Mouse (Mus musculus): Measurements from ENCODE around the gene Ramp2. TPM values are rescaled to one million over a fixed set of nuclear protein-coding genes. Genes with fewer than 3 reads are reported as not detected.

Ramp2 gene
- polyA plus RNA-seq, 1 experiment from 2014 or later, result 53.0 TPM

GRCm38 (mm10) chr11:101295191-101295590, 49.4 kb downstream of the Ramp2 start:
- Histone ChIP-seq H3K4me2 (no peak overlapping the region), H3K9me3 (no peaks in the 10 kb centered on the region), H3K27ac (no peak overlapping the region), H3K4me1 (replicated peaks) (no peaks in the 10 kb centered on the region), H3K4me3 (replicated peaks) (no peak overlapping the region), H3K9ac (replicated peaks) (no peak overlapping the region), H3K36me3 (peaks cover 96% of the 10 kb centered on the region), H3K27me3 (no peaks in the 10 kb centered on the region)
- 93% methylated on average over 8 of the region's 8 CpGs for WGBS
- no peak for ATAC-seq (ENCODE audit: insufficient number of reproducible peaks, insufficient read depth, low FRiP score, low TSS enrichment, low read depth)

- Histone ChIP-seq H3K4me3 (replicated peaks) (peak overlapping the region; percentile 89), H3K9ac (replicated peaks) (peak overlapping the region; percentile 83), H3K27me3 (no peaks in the 10 kb centered on the region), H3K27ac (no peak overlapping the region), H3K9me3 (no peaks in the 10 kb centered on the region), H3K4me1 (replicated peaks) (peaks cover 11% of the 10 kb centered on the region), H3K36me3 (peaks cover 41% of the 10 kb centered on the region), H3K4me2 (peak overlapping the region; percentile 98)
- ATAC-seq (ENCODE audit: insufficient number of reproducible peaks, insufficient read depth, low FRiP score, low TSS enrichment, low read depth), result no peak
- WGBS, result 66% methylated on average over 7 of the region's 7 CpGs
Measured at GRCm38 (mm10) chr11:101300881-101301280, 55.1 kb downstream of the Ramp2 start.

- peak overlapping the region; percentile 89 for H3K4me3 ChIP-seq (replicated peaks)
- peak overlapping the region; percentile 83 for H3K9ac ChIP-seq (replicated peaks)
- 15% methylated on average over 26 of the region's 26 CpGs for WGBS
- no peaks in the 10 kb centered on the region for H3K27me3 ChIP-seq
- H3K4me1 ChIP-seq (replicated peaks), result peaks cover 11% of the 10 kb centered on the region
- no peaks in the 10 kb centered on the region for H3K9me3 ChIP-seq
- peak overlapping the region; percentile 35; the same call in 1 of the 2 replicates for H3K27ac ChIP-seq
- H3K36me3 ChIP-seq, result peaks cover 35% of the 10 kb centered on the region
- peak overlapping the region; percentile 98 for H3K4me2 ChIP-seq
- ATAC-seq (ENCODE audit: insufficient number of reproducible peaks, insufficient read depth, low FRiP score, low TSS enrichment, low read depth), result no peak
Measured at GRCm38 (mm10) chr11:101301299-101302003, 55.6 kb downstream of the Ramp2 start.

GRCm38 (mm10) chr11:101302004-101302798, 56.4 kb downstream of the Ramp2 start, which contains the start of gene Becn1:
Gene Becn1 (minus strand): TSS chr11:101302286.
- ATAC-seq (ENCODE audit: insufficient number of reproducible peaks, insufficient read depth, low FRiP score, low TSS enrichment, low read depth), result peak; percentile 90
- 7% methylated on average over 39 of the region's 39 CpGs for WGBS
- peak within 1 kb of the TSS; percentile 83 for H3K9ac ChIP-seq (replicated peaks)
- peak within 1 kb of the TSS; percentile 98 for H3K4me2 ChIP-seq
- no peaks in the 10 kb centered on the region for H3K27me3 ChIP-seq
- peak within 1 kb of the TSS; percentile 35; the same call in 1 of the 2 replicates for H3K27ac ChIP-seq
- no peaks in the 10 kb centered on the region for H3K9me3 ChIP-seq
- peaks cover 28% of the 10 kb centered on the region for H3K36me3 ChIP-seq
- peak within 1 kb of the TSS; percentile 89 for H3K4me3 ChIP-seq (replicated peaks)
- H3K4me1 ChIP-seq (replicated peaks), result peaks cover 11% of the 10 kb centered on the region

- H3K4me2 ChIP-seq, result no peak overlapping the region
- no peaks in the 10 kb centered on the region for H3K4me1 ChIP-seq (replicated peaks)
- no peak for ATAC-seq (ENCODE audit: insufficient number of reproducible peaks, insufficient read depth, low FRiP score, low TSS enrichment, low read depth)
- WGBS, result 49% methylated on average over 5 of the region's 5 CpGs
- no peaks in the 10 kb centered on the region for H3K27me3 ChIP-seq
- H3K27ac ChIP-seq, result no peak overlapping the region
- no peaks in the 10 kb centered on the region for H3K36me3 ChIP-seq
- no peak overlapping the region for H3K9ac ChIP-seq (replicated peaks)
- H3K4me3 ChIP-seq (replicated peaks), result no peak overlapping the region
- no peaks in the 10 kb centered on the region for H3K9me3 ChIP-seq
Measured at GRCm38 (mm10) chr11:101307744-101308143, 61.9 kb downstream of the Ramp2 start.

Other genes with a start within 250 kb of the Ramp2 start
- gene Atp6v0a1, start 236.6 kb upstream of the Ramp2 start, polyA plus RNA-seq (2016; fragmentation: Nextera tagmentation; extraction: Ambion mirVana), result 26.9 and 29.4 TPM in 2 replicates
- 8.0 and 8.1 TPM in 2 replicates for gene Naglu, start 176.0 kb upstream of the Ramp2 start, polyA plus RNA-seq (2016; fragmentation: Nextera tagmentation; extraction: Ambion mirVana)
- not detected in 2 replicates for gene Hsd17b1, start 167.6 kb upstream of the Ramp2 start, polyA plus RNA-seq (2016; fragmentation: Nextera tagmentation; extraction: Ambion mirVana)
- 43.6 and 46.5 TPM in 2 replicates for gene Coasy, start 163.5 kb upstream of the Ramp2 start, polyA plus RNA-seq (2016; fragmentation: Nextera tagmentation; extraction: Ambion mirVana)
- 40.4 and 43.1 TPM in 2 replicates for gene Mlx, start 158.8 kb upstream of the Ramp2 start, polyA plus RNA-seq (2016; fragmentation: Nextera tagmentation; extraction: Ambion mirVana)
- gene Psmc3ip, start 150.6 kb upstream of the Ramp2 start, polyA plus RNA-seq (2016; fragmentation: Nextera tagmentation; extraction: Ambion mirVana), result 54.3 and 55.7 TPM in 2 replicates
- 18.8 and 19.1 TPM in 2 replicates for gene Retreg3, start 126.1 kb upstream of the Ramp2 start, polyA plus RNA-seq (2016; fragmentation: Nextera tagmentation; extraction: Ambion mirVana)
- 87.6 and 90.7 TPM in 2 replicates for gene Tubg1, start 126.1 kb upstream of the Ramp2 start, polyA plus RNA-seq (2016; fragmentation: Nextera tagmentation; extraction: Ambion mirVana)
- gene Tubg2, start 90.1 kb upstream of the Ramp2 start, polyA plus RNA-seq (2016; fragmentation: Nextera tagmentation; extraction: Ambion mirVana), result 6.3 and 6.4 TPM in 2 replicates
- 0.24 and 0.27 TPM in 2 replicates for gene Cntnap1, start 75.5 kb upstream of the Ramp2 start, polyA plus RNA-seq (2016; fragmentation: Nextera tagmentation; extraction: Ambion mirVana)
- 5.3 and 7.0 TPM in 2 replicates for gene Plekhh3, start 74.7 kb upstream of the Ramp2 start, polyA plus RNA-seq (2016; fragmentation: Nextera tagmentation; extraction: Ambion mirVana)
- 0.24 TPM in 1 of 2 replicates, not detected in the other for gene Ccr10, start 70.6 kb upstream of the Ramp2 start, polyA plus RNA-seq (2016; fragmentation: Nextera tagmentation; extraction: Ambion mirVana)
- 14.2 and 16.4 TPM in 2 replicates for gene Ezh1, start 19.6 kb upstream of the Ramp2 start, polyA plus RNA-seq (2016; fragmentation: Nextera tagmentation; extraction: Ambion mirVana)
- gene Vps25, start 7.7 kb downstream of the Ramp2 start, polyA plus RNA-seq (2016; fragmentation: Nextera tagmentation; extraction: Ambion mirVana), result 94.1 and 104 TPM in 2 replicates
- gene Wnk4, start 14.5 kb downstream of the Ramp2 start, polyA plus RNA-seq (2016; fragmentation: Nextera tagmentation; extraction: Ambion mirVana), result 9.4 and 12.4 TPM in 2 replicates
- gene Cntd1, start 33.0 kb downstream of the Ramp2 start, polyA plus RNA-seq (2016; fragmentation: Nextera tagmentation; extraction: Ambion mirVana), result 1.0 and 1.6 TPM in 2 replicates
- 193 and 204 TPM in 2 replicates for gene Coa3, start 33.1 kb downstream of the Ramp2 start, polyA plus RNA-seq (2016; fragmentation: Nextera tagmentation; extraction: Ambion mirVana)
- 126 and 129 TPM in 2 replicates for gene Becn1, start 56.3 kb downstream of the Ramp2 start, polyA plus RNA-seq (2016; fragmentation: Nextera tagmentation; extraction: Ambion mirVana)
- gene Psme3, start 70.2 kb downstream of the Ramp2 start, polyA plus RNA-seq (2016; fragmentation: Nextera tagmentation; extraction: Ambion mirVana), result 154 and 167 TPM in 2 replicates
- 2.0 and 2.3 TPM in 2 replicates for gene Aoc2, start 79.0 kb downstream of the Ramp2 start, polyA plus RNA-seq (2016; fragmentation: Nextera tagmentation; extraction: Ambion mirVana)
- 0.05 TPM in 1 of 2 replicates, not detected in the other for gene Aoc3, start 84.6 kb downstream of the Ramp2 start, polyA plus RNA-seq (2016; fragmentation: Nextera tagmentation; extraction: Ambion mirVana)
- not detected in 2 replicates for gene G6pc, start 121.5 kb downstream of the Ramp2 start, polyA plus RNA-seq (2016; fragmentation: Nextera tagmentation; extraction: Ambion mirVana)
- 86.6 and 94.2 TPM in 2 replicates for gene Aarsd1, start 171.6 kb downstream of the Ramp2 start, polyA plus RNA-seq (2016; fragmentation: Nextera tagmentation; extraction: Ambion mirVana)
- gene Gm27029, start 178.8 kb downstream of the Ramp2 start, polyA plus RNA-seq (2016; fragmentation: Nextera tagmentation; extraction: Ambion mirVana), result 8.2 and 9.8 TPM in 2 replicates
- gene Rundc1, start 179.1 kb downstream of the Ramp2 start, polyA plus RNA-seq (2016; fragmentation: Nextera tagmentation; extraction: Ambion mirVana), result 22.0 and 24.0 TPM in 2 replicates
- gene Ptges3l, start 179.3 kb downstream of the Ramp2 start, polyA plus RNA-seq (2016; fragmentation: Nextera tagmentation; extraction: Ambion mirVana), result 7.8 and 9.4 TPM in 2 replicates
- 382 and 394 TPM in 2 replicates for gene Rpl27, start 196.3 kb downstream of the Ramp2 start, polyA plus RNA-seq (2016; fragmentation: Nextera tagmentation; extraction: Ambion mirVana)
- gene Ifi35, start 202.4 kb downstream of the Ramp2 start, polyA plus RNA-seq (2016; fragmentation: Nextera tagmentation; extraction: Ambion mirVana), result 6.3 and 6.6 TPM in 2 replicates
- 9.7 and 10.2 TPM in 2 replicates for gene Rnd2, start 219.0 kb downstream of the Ramp2 start, polyA plus RNA-seq (2016; fragmentation: Nextera tagmentation; extraction: Ambion mirVana)
- gene Vat1, start 220.2 kb downstream of the Ramp2 start, polyA plus RNA-seq (2016; fragmentation: Nextera tagmentation; extraction: Ambion mirVana), result 23.2 and 26.7 TPM in 2 replicates

Data from limb, embryonic 12.5 days (tissue).